Mouse (Mus musculus) common myeloid progenitor, adult 5-6 weeks (primary cell): Measurements from ENCODE around the gene Nup62cl. TPM values are rescaled to one million over a fixed set of nuclear protein-coding genes. Genes with fewer than 3 reads are reported as not detected.

Source experiments
- ATAC-seq: replicated peaks from 2 replicates; pipeline ENCODE4 v1.8.0; 2016; ENCODE audit warnings: low read depth, mild to moderate bottlenecking, moderate TSS enrichment, inconsistent platforms; ENCODE audit not compliant: poor library complexity, severe bottlenecking
- total RNA-seq: library from RNA; stranded (forward); fragments of 200-1000, 187-1606 nt; gene quantifications from 2 replicates; pipeline ENCODE4 v1.2.3, GENCODE M21; 2017

Nup62cl gene
- not detected in 2 replicates for total RNA-seq

DNA sequence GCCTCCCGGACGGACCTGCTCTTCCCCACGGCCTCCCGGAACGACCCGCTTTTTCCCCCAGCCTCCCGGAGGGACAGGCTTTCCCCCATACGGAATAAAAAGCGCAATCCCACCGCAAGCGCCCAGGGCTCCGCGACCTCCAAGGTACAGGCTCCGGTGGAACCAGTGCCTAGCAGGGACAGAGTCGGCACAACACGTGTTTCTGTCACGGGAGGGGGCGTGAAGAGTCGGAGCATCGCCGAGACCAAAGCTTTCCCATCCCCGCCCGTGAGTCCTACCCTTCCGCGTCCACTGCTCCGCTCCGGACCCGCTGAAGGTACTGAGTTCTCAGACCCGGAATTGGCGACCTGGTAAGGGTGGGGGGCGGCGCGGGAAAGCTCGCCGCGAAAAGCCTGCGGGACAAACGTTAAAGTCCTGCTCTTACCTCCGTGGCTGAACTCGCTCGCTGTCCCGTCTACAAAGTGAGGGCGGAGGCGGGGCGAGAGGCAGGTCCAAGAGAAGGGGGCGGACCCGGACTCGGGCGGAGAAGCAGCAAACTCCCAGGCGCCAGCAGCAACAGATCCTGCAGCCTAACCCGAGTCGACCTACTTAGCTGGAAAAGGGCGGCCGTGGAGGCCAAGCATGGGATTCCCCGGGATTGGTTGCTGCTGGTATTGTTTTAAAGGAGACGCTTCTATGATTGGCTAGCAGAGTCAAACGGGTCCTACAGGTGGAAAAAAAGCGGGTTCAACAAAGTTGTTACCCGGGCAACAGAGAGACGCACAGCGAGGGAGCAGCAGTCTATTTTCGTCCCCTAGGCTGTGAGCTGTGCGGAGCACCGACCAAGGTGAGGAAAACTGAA, at the start of gene Nup62cl, which contains the start of gene Pih1h3b:
Gene Nup62cl (minus strand): TSS at position 578 of the 841 bp plus-strand sequence.
Gene Pih1h3b (plus strand): TSS at position 745 of the 841 bp plus-strand sequence.
- ATAC-seq, result peak; percentile 93

DNA sequence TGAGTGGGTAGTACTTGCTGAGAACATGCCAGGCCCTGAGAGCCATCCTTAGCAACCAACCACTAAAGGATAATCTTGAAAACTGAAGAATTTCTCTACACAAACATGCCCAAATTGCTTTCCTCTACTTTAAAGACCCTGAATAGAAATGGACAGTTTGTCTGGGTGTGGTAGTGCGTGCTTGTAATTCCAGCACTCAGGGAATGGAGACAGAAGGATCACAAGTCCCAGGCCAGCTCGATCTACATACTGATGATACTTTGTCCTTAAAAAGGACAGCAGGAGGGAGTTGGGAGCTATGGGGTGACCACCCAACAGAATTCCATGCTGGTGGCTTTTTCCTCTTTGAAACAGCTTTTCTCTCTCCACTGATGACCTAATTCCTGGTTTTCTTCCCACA, 31.6 kb upstream of the Nup62cl start:
- no peak for ATAC-seq

GRCm38 (mm10) chrX:140082535-140082934, 20.0 kb upstream of the Nup62cl start:
- ATAC-seq, result no peak

DNA sequence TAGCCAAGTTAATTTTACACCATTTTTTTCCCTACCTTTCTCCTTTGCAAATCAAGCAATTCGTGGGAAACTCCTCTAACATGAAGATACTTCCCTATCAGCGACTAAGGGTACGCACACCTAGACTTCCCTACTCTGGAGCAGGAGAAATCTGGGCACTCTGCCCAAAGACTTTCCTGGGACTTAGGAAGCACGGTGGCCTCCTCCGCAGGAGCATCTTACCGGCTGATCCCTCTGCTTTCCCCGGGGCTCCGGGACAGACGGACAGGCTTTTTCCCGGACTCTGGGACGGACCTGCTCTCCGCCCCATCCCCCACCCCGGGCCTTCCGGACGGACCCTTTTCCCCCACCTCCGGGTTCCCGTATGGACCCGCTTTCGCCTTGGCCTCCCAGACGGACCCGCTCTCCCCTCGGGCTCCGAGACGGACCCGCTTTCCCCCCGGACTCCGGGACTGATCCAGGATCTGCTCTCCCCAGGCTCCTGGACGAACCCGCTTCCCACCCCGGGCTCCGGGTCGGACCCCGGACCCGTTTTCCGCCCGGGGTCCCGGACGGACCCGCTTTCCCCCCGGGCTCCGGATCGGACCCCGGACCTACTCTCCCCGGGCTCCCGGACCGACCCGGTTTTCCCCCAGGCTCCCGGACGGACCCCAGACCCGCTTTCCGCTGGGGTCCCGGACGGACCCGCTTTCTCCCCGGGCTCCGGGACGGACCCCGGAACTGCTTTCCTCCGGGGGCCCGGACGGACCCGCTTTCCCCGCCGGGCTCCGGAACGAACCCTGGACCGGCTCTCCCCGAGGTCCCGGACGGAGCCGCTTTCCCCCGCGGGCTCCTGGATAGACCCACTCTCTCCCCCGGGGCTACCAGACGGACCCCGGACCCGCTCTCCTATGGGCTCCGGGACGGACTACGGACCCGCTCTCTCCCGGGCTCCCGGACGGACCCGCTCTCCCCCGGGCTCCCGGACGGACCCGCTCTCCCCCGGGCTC, 1.3 kb downstream of the Nup62cl start:
- ATAC-seq, result no peak

DNA sequence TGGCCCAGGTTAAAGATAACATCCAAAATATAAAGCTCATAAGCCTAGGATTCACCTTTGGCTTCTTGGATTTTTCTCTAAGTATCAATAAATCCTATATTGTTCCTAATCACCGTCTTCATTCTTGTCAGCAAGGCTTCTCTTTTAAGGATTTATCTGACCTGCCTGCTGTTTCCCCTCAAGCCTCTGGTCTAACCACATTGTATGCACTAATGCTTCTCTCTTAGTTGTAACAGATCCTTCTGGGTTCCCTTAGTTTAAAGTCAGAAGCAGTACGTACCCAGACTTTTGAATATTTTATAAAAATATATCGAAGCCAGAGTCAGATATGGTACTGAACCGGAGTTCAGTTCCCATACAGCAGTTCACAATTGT, 63.8 kb downstream of the Nup62cl start:
- ATAC-seq, result peak; percentile 72

DNA sequence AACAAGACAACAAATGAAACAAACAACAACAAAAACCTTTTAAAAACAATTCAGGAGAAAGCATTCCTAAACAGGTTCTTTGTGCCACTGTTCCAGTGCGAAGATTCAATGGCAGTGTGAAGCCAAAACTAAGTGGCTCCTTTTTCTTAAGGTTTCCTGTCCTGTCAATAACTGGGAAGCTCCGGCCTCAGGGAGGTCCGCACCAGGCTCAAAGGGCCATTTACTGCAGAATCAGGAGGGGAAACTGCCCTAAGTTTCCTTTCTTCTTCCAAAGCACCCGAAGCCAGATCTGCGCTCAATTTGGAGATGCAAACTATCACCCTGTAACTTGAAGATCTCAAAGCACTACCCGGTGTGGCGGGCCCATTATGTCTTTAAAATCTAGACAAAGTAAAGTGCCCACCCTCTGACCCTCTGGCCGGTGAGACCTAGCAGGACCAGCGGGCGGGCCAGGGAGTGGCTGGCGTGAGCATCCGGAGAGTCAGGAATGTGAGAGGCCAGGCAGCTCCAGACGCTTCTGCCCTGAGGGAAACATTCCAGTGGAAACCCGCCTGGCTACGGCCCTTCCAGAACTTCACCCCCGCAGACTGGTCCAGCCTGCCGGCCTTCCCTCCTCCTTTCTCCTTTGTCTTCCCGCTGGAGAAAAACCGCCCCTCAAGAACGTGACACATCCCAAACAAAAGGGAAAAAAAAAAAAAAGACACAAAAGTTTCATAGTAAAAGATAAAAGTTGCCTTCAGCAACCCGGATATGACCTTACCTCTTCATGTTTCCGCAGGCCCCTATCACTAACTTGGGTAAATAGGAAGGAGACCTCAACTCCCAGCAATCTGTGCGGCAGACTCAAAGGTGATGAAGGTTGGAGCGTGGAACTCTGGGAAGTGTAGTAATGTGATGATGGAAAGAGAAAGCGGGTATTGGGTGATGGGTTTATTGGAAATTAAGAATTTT, 64.5 kb downstream of the Nup62cl start, which contains the start of gene Rbm41:
Gene Rbm41 (minus strand): TSS at position 856 of the 951 bp plus-strand sequence.
- peak; percentile 99 for ATAC-seq

GRCm38 (mm10) chrX:139982115-139982514, 80.4 kb downstream of the Nup62cl start:
- peak; percentile 50 for ATAC-seq

Other genes starting within 250 kb of the Nup62cl start
- 3.1 and 3.7 TPM in 2 replicates for gene Morc4, start 191.0 kb downstream of the Nup62cl start, total RNA-seq
- gene Rbm41, start 64.1 kb downstream of the Nup62cl start, total RNA-seq, result 15.2 and 17.8 TPM in 2 replicates
- gene Pih1h3b, start 167 bp upstream of the Nup62cl start, total RNA-seq, result not detected in 2 replicates